Mouse (Mus musculus): ENCODE measurements around the gene Ppa2. TPM values are rescaled to one million over a fixed set of nuclear protein-coding genes. Genes with fewer than 3 reads are reported as not detected.

Ppa2 gene
- total RNA-seq, 4 experiments from 2014 or later, result 43.2 to 56.4 (median 53.2) TPM

DNA sequence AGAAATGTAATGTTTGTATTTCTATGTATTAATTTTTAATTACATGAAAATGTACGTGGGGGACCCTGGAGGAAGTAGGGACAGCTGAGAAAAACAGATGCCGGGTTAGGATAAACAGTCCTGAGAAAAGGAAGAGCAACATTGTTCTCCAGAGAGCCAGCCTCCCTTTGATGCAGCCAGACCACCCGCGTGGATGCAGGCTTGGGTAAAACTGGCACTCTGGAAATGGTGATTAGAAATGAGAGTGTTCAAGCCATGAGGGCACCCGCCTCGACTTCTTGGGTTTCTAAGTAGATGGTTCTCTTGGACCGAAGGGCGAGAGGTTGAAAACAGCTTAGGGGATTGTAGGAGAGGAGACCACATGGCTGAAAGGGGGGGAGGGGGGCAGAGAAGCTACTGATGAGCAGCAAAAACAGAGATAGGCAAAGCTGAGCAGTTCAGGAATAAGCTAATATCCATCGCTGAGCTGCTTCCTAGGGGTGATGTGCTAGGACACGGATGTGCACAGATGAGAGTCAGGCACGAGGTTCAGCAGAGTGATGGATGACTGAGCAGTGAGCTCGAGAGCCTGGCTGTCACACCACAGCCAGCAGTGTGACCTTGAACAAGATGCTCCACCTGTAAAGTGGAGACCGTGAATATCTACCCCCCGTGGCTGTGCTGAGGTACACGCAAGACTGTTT, 21.4 kb downstream of the Ppa2 start:
- no peak for DNase-seq (ENCODE audit: low spot score in 2 of 2)

- no peak for DNase-seq (ENCODE audit: low spot score in 2 of 2)
Observed at GRCm38 (mm10) chr3:133332280-133332679, 22.4 kb downstream of the Ppa2 start.

DNA sequence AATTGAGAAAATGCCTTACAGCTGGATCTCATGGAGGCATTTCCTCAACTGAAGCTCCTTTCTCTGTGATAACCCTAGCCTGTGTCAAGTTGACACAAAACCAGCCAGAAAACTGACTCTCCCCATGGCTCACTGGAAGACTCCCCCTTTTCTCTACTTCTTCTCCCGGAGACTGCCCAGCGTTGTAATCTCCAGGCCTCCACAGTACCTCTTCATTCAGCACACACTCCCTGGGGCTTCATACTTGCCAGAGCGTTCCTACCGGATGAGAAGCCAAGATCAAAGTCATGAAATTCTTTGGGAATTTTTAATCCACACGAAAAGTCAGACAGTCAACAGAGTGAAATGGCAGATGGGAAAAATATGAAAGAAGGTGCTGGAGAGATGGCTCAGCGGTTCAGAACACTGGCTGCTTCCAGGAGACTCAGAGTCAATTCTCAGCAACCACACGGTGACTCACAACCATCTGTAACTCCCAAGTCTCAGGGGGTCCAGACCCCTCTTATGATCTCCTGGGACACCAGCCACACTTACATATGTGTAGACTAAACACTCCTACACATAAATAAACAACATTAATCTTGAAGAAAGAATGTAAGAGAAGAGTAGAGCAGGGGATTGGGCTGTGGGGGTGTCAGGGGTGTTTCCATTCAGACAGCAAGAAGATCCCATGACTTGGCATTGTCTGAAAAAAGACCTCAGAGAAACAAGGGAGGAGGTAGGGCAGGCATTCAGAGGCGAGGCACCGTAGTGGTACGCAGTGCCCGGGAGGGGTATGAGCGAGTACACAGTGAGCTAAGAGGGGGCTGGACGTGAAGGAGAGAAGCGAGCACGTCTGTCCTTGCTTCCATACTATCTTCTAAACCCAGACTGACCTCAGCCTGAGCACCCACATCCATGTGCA, 23.6 kb downstream of the Ppa2 start:
- DNase-seq (ENCODE audit: low spot score in 2 of 2), result no peak

DNA sequence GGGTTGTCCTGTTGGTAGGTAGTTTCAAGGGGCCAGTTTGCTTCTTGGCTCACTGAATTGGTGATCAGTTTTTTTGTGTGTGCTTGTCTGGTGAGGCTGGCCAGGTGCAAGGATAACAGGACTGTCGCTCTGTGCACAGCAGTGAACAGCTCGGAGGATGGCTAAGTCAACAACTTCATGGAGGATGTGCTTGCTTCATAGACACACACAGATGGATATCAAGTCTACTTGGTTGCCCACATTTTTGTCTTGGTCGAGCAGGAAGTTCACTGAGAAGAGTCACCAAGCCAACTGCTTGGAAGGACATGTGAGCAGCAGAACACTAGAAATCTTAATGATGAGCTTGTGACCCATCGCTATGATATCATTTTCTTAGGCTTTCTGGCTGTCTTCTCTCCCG, 24.8 kb downstream of the Ppa2 start:
- no peak for DNase-seq (ENCODE audit: low spot score in 2 of 2)

- no peak for DNase-seq (ENCODE audit: low spot score in 2 of 2)
Observed at GRCm38 (mm10) chr3:133335166-133335565, 25.3 kb downstream of the Ppa2 start.

GRCm38 (mm10) chr3:133336400-133336799, 26.5 kb downstream of the Ppa2 start:
- no peak for DNase-seq (ENCODE audit: low spot score in 2 of 2)

DNA sequence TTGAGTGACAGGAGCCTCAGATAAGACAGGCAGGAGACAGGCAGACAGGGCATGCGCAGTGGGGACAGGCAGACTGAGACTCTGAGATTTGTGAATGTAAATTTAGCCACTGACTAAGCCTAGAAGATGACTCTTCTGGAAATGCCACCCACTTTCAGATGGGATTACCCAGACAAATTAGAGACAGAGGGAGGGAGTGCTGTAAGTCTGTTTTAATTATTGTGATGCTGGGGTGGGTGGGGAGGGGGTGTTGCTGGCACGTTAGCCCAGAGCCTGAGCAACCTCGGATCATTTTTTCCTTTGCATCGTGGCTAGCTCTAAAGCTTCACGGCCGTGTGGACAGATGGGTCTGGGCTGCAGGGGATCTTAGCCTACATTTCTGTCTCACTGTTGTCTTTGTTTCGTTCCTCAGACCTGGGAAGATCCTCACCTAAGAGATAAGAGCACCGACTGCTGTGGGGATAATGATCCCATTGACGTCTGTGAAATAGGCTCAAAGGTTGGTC, 29.0 kb downstream of the Ppa2 start:
- DNase-seq (ENCODE audit: low spot score in 2 of 2), result peak; percentile 59 to 63

DNA sequence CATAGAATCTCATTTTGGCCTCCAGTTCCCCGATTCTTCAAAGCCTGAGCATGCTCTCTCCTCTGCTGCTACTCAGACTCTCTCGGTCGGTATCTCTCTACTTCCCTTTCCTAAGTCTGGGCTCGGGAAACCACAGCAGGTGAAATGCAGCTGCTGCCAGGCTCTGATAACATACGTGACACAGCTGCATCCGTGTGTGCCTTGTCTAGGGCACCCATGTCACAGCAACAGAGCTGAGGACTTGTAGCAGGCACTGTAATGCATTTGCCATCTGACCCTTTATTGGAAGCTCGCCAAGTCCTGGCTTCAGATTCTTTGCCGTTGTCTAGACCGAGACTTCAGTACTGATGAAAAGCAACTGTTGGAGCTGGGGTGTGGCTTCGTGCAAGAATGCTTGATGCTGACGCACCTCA, 29.5 kb downstream of the Ppa2 start:
- DNase-seq (ENCODE audit: low spot score in 2 of 2), result peak in 1 of 2 experiments; percentile 25

DNA sequence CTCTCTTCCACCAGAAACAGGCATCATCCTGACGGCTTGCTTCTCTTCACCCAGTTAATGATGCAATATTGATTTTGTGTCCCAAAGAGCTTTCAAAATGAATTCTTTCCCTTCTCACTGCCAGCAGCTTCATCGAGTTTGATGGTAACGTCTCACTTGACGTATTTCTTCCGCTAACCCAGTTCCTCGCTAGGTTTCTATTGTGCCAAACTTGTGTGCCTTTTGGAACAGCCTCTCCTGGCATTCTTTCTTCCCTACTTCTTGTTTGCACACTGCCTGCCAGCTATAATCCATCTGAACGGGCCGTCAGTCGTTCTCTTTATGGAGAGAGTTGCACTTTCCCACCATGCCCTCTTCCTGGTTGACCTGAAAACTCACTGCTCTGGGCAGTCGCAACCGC, 31.2 kb downstream of the Ppa2 start:
- DNase-seq (ENCODE audit: low spot score in 2 of 2), result no peak

DNA sequence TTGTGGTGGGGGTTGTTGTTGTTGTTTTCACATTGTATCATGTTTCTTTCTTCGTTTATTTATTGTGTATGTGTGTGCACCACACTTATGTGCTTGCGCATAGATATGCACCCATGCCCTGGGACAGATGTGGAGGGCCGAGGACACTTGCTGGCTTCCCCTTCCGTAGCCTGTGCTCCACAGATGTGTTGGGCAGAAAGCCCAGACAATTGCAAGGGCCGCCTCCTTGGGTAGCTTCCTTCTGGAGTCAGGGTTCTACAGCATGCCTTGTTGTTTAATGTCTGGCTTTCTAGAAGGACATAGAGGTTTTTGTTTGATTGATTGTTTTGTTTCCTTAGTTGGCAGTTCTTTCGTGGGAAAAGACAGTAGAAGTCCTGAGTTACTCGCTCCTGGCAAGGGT, 37.6 kb downstream of the Ppa2 start:
- DNase-seq (ENCODE audit: low spot score in 2 of 2), result no peak

DNA sequence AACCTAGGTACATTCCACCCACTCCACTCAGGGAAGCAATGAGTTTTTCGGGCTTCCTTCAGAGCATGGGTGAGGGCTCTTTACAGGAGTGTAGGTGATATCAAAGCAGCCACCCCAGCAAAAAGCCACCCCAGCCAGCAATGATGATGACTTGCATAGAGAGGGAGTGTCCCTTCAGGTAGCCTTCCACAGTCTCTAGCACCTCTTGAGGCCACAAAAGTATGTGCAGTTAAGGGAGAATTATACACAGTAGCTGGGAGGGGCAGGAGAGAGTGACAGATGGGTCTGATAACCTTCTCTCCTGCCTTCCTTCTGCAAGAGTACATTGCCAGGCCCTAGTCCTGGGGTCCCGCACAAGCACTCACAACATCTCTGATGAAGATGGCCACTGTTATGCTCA, 38.9 kb downstream of the Ppa2 start:
- DNase-seq (ENCODE audit: low spot score in 2 of 2), result no peak

- no peak for DNase-seq (ENCODE audit: low spot score in 2 of 2)
Observed at GRCm38 (mm10) chr3:133357426-133357974, 47.6 kb downstream of the Ppa2 start.

DNA sequence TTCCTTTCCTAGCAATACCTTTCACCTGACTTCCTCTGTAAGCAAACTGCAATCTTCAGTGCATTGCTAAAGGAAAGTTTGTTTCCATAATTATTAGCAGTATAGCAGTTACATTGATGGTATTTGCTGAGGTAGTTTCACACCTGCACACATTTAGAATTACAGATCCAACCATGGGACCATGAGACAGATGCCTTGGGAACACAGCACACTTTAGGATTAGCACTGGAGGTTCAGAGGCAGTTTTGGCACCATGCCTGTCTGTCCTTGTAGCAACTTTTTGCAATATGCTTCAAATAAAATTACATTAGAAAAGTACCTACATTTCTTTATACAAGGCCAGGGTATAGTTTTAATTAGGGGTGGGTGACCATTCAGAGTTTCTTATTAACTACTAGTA, 48.1 kb downstream of the Ppa2 start:
- no peak for DNase-seq (ENCODE audit: low spot score in 2 of 2)

- no peak for DNase-seq (ENCODE audit: low spot score in 2 of 2)
Observed at GRCm38 (mm10) chr3:133361406-133361805, 51.5 kb downstream of the Ppa2 start.

DNA sequence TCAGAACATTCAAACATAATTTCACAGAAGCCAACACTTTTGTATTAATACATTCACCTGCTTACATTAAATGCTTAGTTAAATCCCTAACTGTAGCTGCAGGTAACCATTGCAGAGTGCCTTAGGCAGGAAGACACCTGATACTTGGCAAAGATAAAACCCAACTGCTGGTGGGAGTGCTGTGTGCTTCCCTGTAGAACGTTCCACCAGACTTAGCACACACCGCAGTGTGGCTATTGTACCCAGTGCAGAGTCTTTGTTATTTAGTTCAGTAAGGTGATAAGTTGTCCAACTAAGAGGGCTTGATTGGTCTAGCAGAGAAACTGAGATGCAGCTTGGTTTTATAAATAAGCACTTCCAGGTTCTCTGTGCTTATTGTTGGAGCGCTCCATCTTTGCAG, 54.2 kb downstream of the Ppa2 start:
- no peak for DNase-seq (ENCODE audit: low spot score in 2 of 2)

DNA sequence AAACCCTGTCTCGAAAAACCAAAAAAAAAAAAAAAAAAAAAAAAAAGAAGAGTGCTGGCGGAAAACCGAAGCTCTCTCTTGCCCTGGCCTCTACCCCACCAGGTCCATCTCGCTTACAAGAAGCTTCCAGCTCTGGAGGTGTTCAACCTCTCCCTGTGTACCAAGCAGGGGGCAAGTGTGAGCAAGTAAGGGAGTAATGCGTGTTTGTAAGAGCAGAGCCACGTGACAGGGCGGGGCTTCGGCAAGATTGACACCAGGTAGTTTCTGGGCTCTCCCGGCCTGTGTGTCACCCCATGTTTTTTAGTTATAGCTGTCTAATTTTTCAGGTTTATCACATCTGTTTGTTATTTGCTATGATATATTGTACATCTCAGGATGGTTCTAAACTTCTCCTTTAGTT, 56.2 kb downstream of the Ppa2 start:
- DNase-seq (ENCODE audit: low spot score in 2 of 2), result no peak

- DNase-seq (ENCODE audit: low spot score in 2 of 2), result no peak
Observed at GRCm38 (mm10) chr3:133378174-133378573, 68.3 kb downstream of the Ppa2 start.

GRCm38 (mm10) chr3:133379997-133380396, 70.1 kb downstream of the Ppa2 start:
- no peak for DNase-seq (ENCODE audit: low spot score in 2 of 2)

- DNase-seq (ENCODE audit: low spot score in 2 of 2), result no peak
Observed at GRCm38 (mm10) chr3:133381519-133381918, 71.6 kb downstream of the Ppa2 start.

- no peak for DNase-seq (ENCODE audit: low spot score in 2 of 2)
Observed at GRCm38 (mm10) chr3:133382147-133382546, 72.2 kb downstream of the Ppa2 start.

DNA sequence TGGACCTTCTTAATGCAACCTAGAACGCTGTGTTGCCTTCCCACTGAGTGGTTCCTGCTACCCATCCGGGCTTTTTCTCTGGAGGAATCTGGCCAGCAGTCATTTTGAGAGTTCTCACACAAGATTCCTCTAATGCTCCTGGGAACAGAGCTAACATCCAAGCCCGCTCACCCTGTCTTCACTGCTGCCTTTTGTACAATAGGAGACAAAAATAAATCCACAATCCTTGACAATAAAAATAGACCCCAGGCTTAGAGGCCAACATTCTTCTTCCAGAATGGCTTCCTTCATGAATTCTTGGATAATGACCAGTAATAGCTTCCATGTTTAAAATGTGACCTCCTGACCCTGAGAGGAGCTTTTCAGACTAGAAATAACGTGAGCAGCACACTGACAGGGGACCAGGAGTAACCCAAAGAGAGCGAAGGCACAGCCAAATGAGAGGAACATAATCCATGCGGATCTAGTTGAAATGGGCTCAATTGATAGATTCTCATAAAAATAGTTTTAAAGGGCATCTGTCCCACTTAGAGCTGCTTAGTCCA, 74.3 kb downstream of the Ppa2 start:
- no peak for DNase-seq (ENCODE audit: low spot score in 2 of 2)

DNA sequence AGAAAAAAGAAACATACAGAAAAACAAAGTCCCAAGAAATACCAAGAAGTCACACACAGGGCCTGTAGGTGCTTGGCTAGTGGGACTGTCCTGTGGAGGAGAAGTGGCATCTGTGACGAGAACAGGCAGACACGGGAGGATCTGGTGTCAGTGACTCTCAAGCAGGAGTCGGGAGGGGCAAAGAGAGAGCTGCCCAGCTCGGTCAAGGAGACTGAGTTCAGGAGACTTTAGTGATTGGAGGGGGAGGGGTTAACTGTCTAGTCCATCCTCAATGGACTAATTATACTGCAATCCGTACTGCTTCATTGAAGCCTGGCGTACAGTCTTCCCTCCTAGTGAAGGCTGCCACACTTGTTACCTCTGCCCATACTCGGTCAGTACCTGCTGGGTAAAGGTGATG, 77.4 kb downstream of the Ppa2 start:
- DNase-seq (ENCODE audit: low spot score in 2 of 2), result no peak

Measured in layer of hippocampus, adult 8-10 months (tissue).